Mouse (Mus musculus): ENCODE data around the gene Cxadr.

GRCm38 (mm10) chr16:78301831-78302677 lies 765 bp downstream of the Cxadr start:
- TF ChIP-seq CTCF (IDR thresholded peaks at IDR 0.05; ENCODE audit: low read depth, low read length), result no peak
- no peak for TF ChIP-seq POLR2AphosphoS5 (IDR thresholded peaks at IDR 0.05; ENCODE audit: insufficient replicate concordance, low read depth, low read length)
- no peak for TF ChIP-seq TAL1 (conservative IDR thresholded peaks at IDR 0.05; ENCODE audit: low read depth, low read length)

Measured in G1E (cell line).